Comparison of ENCODE assay signal across 14 mouse cellular contexts in the genomic region with DNA sequence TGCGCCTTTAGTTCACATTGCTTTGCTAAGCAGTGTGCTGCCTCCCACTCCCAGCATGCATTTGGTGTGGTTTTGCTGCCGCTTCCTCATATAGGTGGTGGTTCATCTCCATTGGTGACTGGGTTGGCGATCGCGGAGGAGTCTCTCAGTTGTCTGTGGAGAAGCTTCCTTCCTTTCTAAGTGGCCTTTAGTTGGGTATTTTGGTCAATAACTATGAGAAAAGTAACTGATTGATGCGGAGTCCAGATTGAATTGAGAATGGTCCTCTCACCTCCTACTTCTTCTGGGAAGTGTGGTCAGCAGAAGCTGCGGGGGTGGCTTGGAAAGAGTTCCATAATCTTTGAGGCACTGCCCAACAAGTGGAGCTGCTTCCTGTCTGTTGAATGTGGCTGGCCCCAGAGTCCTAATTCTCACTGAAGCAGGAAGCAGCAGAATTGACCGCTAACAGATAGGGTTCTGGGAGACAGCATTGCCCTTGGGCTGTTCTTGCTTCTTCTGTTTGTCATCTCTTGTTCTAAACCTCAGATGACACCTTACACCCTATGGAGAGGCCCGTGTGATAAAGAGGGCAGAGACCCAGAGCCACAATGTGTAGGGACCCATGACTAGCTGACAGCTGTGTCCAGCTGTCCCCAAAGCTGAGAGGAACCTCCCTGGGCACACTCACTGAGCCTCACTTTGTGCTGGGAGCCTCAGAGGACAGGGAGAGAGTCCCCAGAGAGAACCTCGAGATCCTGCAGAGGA. TPM values are rescaled to one million over a fixed set of nuclear protein-coding genes. Genes with fewer than 3 reads are reported as not detected.
DNase-seq lines count a peak whose midpoint lies in the region; ATAC-seq and TF ChIP-seq lines count a peak whose summit lies in the region.
"Had no signal": no experiment of that assay in that cellular context is flagged by ENCODE, and none has a peak within 500 bp of the region (broad histone marks: within the 10 kb centered on the region; RNA-seq: fewer than 3 reads in every experiment).

No protein-coding gene starts in this region.

- 73% methylated on average over 10 of the region's 10 CpGs for WGBS in lung, embryonic 14.5 days
- WGBS in forebrain, embryonic 15.5 days = 82% methylated on average over 10 of the region's 10 CpGs

- H3K4me1 ChIP-seq in lung, embryonic 14.5 days (ENCODE audit: insufficient read depth) = no peaks in the 10 kb centered on the region
- H3K4me1 ChIP-seq in forebrain, embryonic 15.5 days = peaks cover 14% of the 10 kb centered on the region

- no peak overlapping the region for H3K4me3 ChIP-seq in lung, embryonic 14.5 days (ENCODE audit: low read depth, low read length)
- no peak overlapping the region for H3K4me3 ChIP-seq in forebrain, embryonic 15.5 days

- ATAC-seq in lung, embryonic 14.5 days (ENCODE audit: insufficient read depth) = peak; percentile 52; the same call in 1 of the 2 replicates
- no peak for ATAC-seq in forebrain, embryonic 15.5 days (replicated peaks)
- no peak for ATAC-seq in erythroid progenitor cell, adult 5-6 weeks (replicated peaks; ENCODE audit: low FRiP score, poor library complexity, severe bottlenecking)
- ATAC-seq: inflammation-experienced regulatory T-cells, adult 6 months had no signal

- H3K9ac ChIP-seq in lung, embryonic 14.5 days = no peak overlapping the region
- no peak overlapping the region for H3K9ac ChIP-seq in forebrain, embryonic 15.5 days (replicated peaks)

- H3K36me3 ChIP-seq in lung, embryonic 14.5 days (ENCODE audit: insufficient read depth) = no peaks in the 10 kb centered on the region
- H3K36me3 ChIP-seq in forebrain, embryonic 15.5 days = no peaks in the 10 kb centered on the region

- no peak for TF ChIP-seq CTCF in lung, embryonic 14.5 days (IDR thresholded peaks at IDR 0.05; ENCODE audit: low read depth)

- intact Hi-C loops in heart, postnatal 25 days (cut with DNase I) = no loop called here

- H3K9me3 ChIP-seq in lung, embryonic 14.5 days (ENCODE audit: low read depth, low read length) = no peaks in the 10 kb centered on the region
- no peaks in the 10 kb centered on the region for H3K9me3 ChIP-seq in forebrain, embryonic 15.5 days

- H3K4me2 ChIP-seq in lung, embryonic 14.5 days = no peak overlapping the region
- no peak overlapping the region for H3K4me2 ChIP-seq in forebrain, embryonic 15.5 days (replicated peaks)

- no peak overlapping the region for H3K27ac ChIP-seq in lung, embryonic 14.5 days (ENCODE audit: low read depth)
- H3K27ac ChIP-seq in forebrain, embryonic 15.5 days (replicated peaks) = no peak overlapping the region

- H3K27me3 ChIP-seq in lung, embryonic 14.5 days (ENCODE audit: insufficient read depth, low read length) = no peaks in the 10 kb centered on the region
- no peaks in the 10 kb centered on the region for H3K27me3 ChIP-seq in forebrain, embryonic 15.5 days

- DNase-seq in heart, adult 18-20 months = peak; percentile 9 to 25
- no peak for DNase-seq in heart, postnatal 25 days (ENCODE audit: low spot score)
- DNase-seq in lung, embryonic 14.5 days = peak; percentile 40
- no peak for DNase-seq in lung, adult 18-20 months
- DNase-seq in frontal cortex, postnatal 36 days (ENCODE audit: low spot score in 2 of 2) = peak; percentile 48 to 73
- peak; percentile 58 to 62 for DNase-seq in right cerebral cortex, adult 2 months (ENCODE audit: low spot score in 2 of 2)
- DNase-seq: cerebellum, postnatal 10 days had no signal

RNA-seq across cellular contexts. Expression of a gene that starts 27.5 kb away (rescaled TPM):
- not detected for total RNA-seq in heart, adult 18-20 months (2021)
- total RNA-seq in heart, postnatal 25 days (2021) = not detected
- polyA plus RNA-seq in lung, embryonic 14.5 days (2014; fragmentation: Nextera tagmentation; extraction: Ambion mirVana) = not detected in 2 replicates
- polyA plus RNA-seq in forebrain, embryonic 15.5 days (2015; fragmentation: Nextera tagmentation; extraction: Ambion mirVana) = not detected in 2 replicates
- total RNA-seq in erythroid progenitor cell, adult 5-6 weeks (2015; ENCODE audit: low replicate concordance) = not detected in 2 replicates
- not detected in 2 replicates for total RNA-seq in erythroid progenitor cell, adult 5-6 weeks (2017; ENCODE audit: low replicate concordance)
- polyA plus RNA-seq: C2C12 had no signal

RNA-seq across cellular contexts. Expression of a gene that starts 34.3 kb away (rescaled TPM):
- 100 to 1,000 TPM; 229 to 251 TPM for total RNA-seq in heart, adult 18-20 months (2021)
- 100 to 1,000 TPM; 218 to 222 TPM for total RNA-seq in heart, postnatal 25 days (2021)
- polyA plus RNA-seq in lung, embryonic 14.5 days (2014; fragmentation: Nextera tagmentation; extraction: Ambion mirVana) = 391 and 414 TPM in 2 replicates
- 534 and 569 TPM in 2 replicates for polyA plus RNA-seq in forebrain, embryonic 15.5 days (2015; fragmentation: Nextera tagmentation; extraction: Ambion mirVana)
- total RNA-seq in erythroid progenitor cell, adult 5-6 weeks (2015; ENCODE audit: low replicate concordance) = 57.3 and 61.2 TPM in 2 replicates
- 22.7 and 46.8 TPM in 2 replicates for total RNA-seq in erythroid progenitor cell, adult 5-6 weeks (2017; ENCODE audit: low replicate concordance)

RNA-seq across cellular contexts. Expression of a gene that starts 58.5 kb away (rescaled TPM):
- not detected for total RNA-seq in heart, adult 18-20 months (2021)
- not detected for total RNA-seq in heart, postnatal 25 days (2021)
- not detected in 2 replicates for polyA plus RNA-seq in lung, embryonic 14.5 days (2014; fragmentation: Nextera tagmentation; extraction: Ambion mirVana)
- not detected in 2 replicates for polyA plus RNA-seq in forebrain, embryonic 15.5 days (2015; fragmentation: Nextera tagmentation; extraction: Ambion mirVana)
- not detected in 2 replicates for total RNA-seq in erythroid progenitor cell, adult 5-6 weeks (2015; ENCODE audit: low replicate concordance)
- total RNA-seq in erythroid progenitor cell, adult 5-6 weeks (2017; ENCODE audit: low replicate concordance) = not detected in 2 replicates
- total RNA-seq: layer of hippocampus, postnatal 10 days had no signal
- polyA plus RNA-seq: C2C12; gonadal fat pad, adult 2 months; inflammation-experienced regulatory T-cells, adult 6 months; neural tube, embryonic 14.5 days had no signal

Comparison
In these comparisons a context has a peak if more than half of its experiments do, and no peak if none do; other contexts are left out.
1. DNase-seq: peak in heart, adult 18-20 months (2 of 2), lung, embryonic 14.5 days (single experiment), frontal cortex, postnatal 36 days (2 of 2) and right cerebral cortex, adult 2 months (2 of 2); none in heart, postnatal 25 days (single experiment) and lung, adult 18-20 months (0 of 2).